Mouse (Mus musculus) midbrain, embryonic 13.5 days (tissue): ENCODE measurements around the gene Fbxl2. TPM values are rescaled to one million over a fixed set of nuclear protein-coding genes. Genes with fewer than 3 reads are reported as not detected.

ENCODE experiments used
- ATAC-seq: fragments of 200-750 bp; cut with Nextera tagmentation; 2 replicates; pipeline ENCODE4 v1.8.0; 2017; ENCODE audit warnings: mild to moderate bottlenecking, moderate TSS enrichment, moderate library complexity
- H3K27ac ChIP-seq: fragments of 300-500 bp; sonication (generic); 2 replicates; pipeline ENCODE4 v1.5.1; 2015; ENCODE audit warnings: inconsistent platforms, mild to moderate bottlenecking, moderate library complexity
- H3K27me3 ChIP-seq: fragments of 300-500 bp; sonication (generic); 2 replicates; pipeline ENCODE4 v1.6.1; 2015; ENCODE audit warnings: mild to moderate bottlenecking, inconsistent platforms
- H3K36me3 ChIP-seq: fragments of 300-500 bp; sonication (generic); 2 replicates; pipeline ENCODE4 v1.6.1; 2015; ENCODE audit warnings: mild to moderate bottlenecking, inconsistent platforms
- H3K4me1 ChIP-seq: fragments of 300-500 bp; sonication (generic); replicated peaks from 2 replicates; pipeline ENCODE4 v1.6.1; 2015; ENCODE audit warnings: inconsistent platforms
- H3K4me2 ChIP-seq: fragments of 300-500 bp; sonication (generic); replicated peaks from 2 replicates; pipeline ENCODE4 v1.6.1; 2015; ENCODE audit warnings: moderate library complexity, mild to moderate bottlenecking, inconsistent platforms
- H3K4me3 ChIP-seq: fragments of 300-500 bp; sonication (generic); replicated peaks from 2 replicates; pipeline ENCODE4 v1.5.1; 2015; ENCODE audit warnings: mild to moderate bottlenecking, inconsistent platforms
- H3K9ac ChIP-seq: fragments of 300-500 bp; sonication (generic); replicated peaks from 2 replicates; pipeline ENCODE4 v1.6.1; 2015; ENCODE audit warnings: mild to moderate bottlenecking, inconsistent platforms
- H3K9me3 ChIP-seq: fragments of 300-500 bp; sonication (generic); 2 replicates; pipeline ENCODE4 v1.6.1; 2016; ENCODE audit warnings: mild to moderate bottlenecking, inconsistent platforms
- WGBS: fragments of 180-500 bp; shearing (Covaris S2); methylation state at CpG from one replicate; pipeline ENCODE4 v1.1.7; 2015; 5-methylcytosine and 5-hydroxymethylcytosine counted together
- polyA plus RNA-seq: library from polyadenylated mRNA; unstranded; fragments of >200 nt; fragmentation: Nextera tagmentation; extraction: Ambion mirVana; gene quantifications from 2 replicates; pipeline ENCODE4 v1.2.1, GENCODE M21; 2015

Gene Fbxl2
- polyA plus RNA-seq, 1 experiment from 2014 or later = 19.9 TPM

DNA sequence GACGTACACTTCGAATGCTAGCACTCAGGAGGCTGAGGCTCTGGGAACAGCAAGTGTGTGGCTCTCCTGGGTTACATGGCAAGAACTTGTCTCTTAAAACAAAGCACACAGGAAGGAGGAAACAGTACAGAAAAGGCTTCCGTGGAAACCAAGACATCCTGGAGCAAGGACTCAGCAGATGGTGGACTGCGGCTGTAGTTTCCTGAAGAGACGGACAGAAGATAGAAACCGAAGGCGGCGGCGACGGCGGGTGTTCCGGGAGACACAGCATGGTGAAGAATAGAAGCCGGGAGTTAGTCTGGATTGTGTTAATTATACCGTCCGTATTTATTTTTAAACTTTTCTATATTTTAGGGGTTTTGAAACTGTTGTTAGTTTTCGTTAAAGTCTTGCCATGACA, 4.8 kb upstream of the Fbxl2 start:
- Histone ChIP-seq H3K4me3 (no peak overlapping the region), H3K36me3 (no peaks in the 10 kb centered on the region), H3K27me3 (peaks cover 9% of the 10 kb centered on the region), H3K9ac (no peak overlapping the region), H3K9me3 (no peaks in the 10 kb centered on the region), H3K4me1 (no peaks in the 10 kb centered on the region), H3K27ac (no peak overlapping the region), H3K4me2 (no peak overlapping the region)
- WGBS = 89% methylated on average over 16 of the region's 16 CpGs
- ATAC-seq = no peak

DNA sequence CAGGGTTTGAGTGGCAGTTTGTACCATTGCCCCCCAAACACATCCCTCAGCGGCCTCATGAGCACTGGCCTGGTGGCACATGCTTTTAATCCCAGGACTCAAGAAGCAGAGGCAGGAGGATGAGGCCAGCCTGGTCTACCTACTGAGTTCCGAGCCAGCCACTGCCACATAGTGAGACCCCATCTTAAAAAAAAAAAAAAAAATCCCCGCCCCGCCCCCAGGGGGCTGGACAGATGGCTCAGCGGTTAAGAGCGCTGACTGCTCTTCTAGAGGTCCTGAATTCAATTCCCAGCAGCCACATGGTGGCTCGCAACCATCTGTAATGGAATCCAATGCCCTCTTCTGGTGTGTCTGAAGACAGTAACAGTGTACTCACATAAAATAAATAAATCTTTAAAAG, 4.1 kb upstream of the Fbxl2 start:
- Histone ChIP-seq H3K4me1 (no peaks in the 10 kb centered on the region), H3K4me2 (no peak overlapping the region), H3K9me3 (no peaks in the 10 kb centered on the region), H3K27ac (no peak overlapping the region), H3K36me3 (no peaks in the 10 kb centered on the region), H3K9ac (no peak overlapping the region), H3K4me3 (no peak overlapping the region), H3K27me3 (peaks cover 4% of the 10 kb centered on the region; the same call in 1 of the 2 replicates)
- no peak for ATAC-seq
- 87% methylated on average over 7 of the region's 7 CpGs for WGBS

DNA sequence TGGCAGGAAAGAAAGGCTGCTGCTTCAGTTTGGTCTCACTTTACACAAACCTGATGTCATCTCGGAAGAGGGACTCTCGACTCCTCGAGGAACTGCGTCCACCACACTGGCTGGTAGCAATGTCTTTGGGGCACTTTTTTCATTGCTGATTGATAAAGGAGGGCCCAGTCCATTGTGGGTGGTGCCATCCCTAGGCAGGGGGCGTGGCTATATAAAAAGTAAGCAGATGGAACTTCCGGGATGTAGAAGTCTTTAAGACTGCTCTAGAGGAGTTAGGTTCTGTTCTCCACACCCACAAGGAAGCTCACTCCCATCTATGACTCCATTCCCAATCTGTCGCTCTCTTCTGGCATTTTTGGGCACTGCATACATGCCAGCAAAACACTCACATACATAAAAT, 685 bp upstream of the Fbxl2 start:
- Histone ChIP-seq H3K36me3 (no peaks in the 10 kb centered on the region), H3K4me2 (no peak overlapping the region), H3K9ac (no peak overlapping the region), H3K27me3 (no peaks in the 10 kb centered on the region), H3K27ac (no peak overlapping the region), H3K4me1 (0 out of 2 replicates have a peak, but pooled peaks cover 2% of the 10 kb centered on the region), H3K9me3 (no peaks in the 10 kb centered on the region), H3K4me3 (no peak overlapping the region)
- no peak for ATAC-seq
- 94% methylated on average over 7 of the region's 7 CpGs for WGBS

DNA sequence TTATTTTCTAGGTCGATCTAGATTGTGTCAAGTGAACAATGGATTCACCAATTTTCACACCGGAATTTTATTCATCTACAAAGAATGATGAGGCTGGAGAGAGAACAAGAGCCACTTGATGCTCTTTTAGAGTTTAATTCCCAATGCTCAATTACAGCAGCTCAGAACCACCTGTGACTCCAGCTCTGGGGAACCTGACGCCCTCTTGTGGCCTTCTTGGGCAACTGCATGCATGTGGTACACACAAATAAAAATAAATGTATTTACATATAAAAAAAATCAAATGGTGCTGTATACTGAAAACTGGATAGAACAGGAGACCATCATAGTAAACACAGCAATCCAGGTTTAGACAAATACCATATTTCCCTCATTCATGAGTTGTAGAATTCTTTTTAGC, 1.5 kb downstream of the Fbxl2 start:
- H3K36me3 ChIP-seq = no peaks in the 10 kb centered on the region
- 60% methylated on average over 3 of the region's 3 CpGs for WGBS

DNA sequence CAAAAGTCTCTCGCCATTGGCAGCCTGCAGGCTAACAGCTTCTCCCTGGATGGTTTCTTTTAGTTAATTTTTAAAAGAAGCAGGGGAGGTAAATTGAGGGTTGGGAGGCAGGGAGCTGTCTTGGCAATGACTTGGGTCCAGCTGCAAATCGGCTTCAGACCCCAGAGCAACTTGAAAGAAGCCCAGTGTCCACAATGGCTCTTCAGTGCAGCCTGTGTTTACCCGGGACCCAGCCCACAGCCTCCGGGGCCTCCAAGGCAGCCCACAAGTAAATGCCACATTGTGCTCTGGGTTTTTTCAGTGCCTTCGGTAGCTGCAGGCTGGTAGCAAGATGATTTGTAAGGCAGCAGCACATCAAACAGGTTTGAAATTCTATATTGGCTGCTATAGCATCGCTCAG, 3.5 kb downstream of the Fbxl2 start:
- WGBS = 51% methylated on average over 6 of the region's 6 CpGs
- 0 out of 2 replicates have a peak, but pooled peaks cover 2% of the 10 kb centered on the region for H3K4me1 ChIP-seq
- no peaks in the 10 kb centered on the region for H3K9me3 ChIP-seq
- H3K36me3 ChIP-seq = no peaks in the 10 kb centered on the region
- H3K4me2 ChIP-seq = no peak overlapping the region
- no peaks in the 10 kb centered on the region for H3K27me3 ChIP-seq
- no peak overlapping the region for H3K9ac ChIP-seq
- H3K27ac ChIP-seq = no peak overlapping the region
- ATAC-seq = no peak
- no peak overlapping the region for H3K4me3 ChIP-seq

More for the DNA sequence above, 1.5 kb downstream of the Fbxl2 start:
- H3K4me3 ChIP-seq = no peak overlapping the region
- H3K4me2 ChIP-seq = no peak overlapping the region
- ATAC-seq = no peak
- H3K27ac ChIP-seq = no peak overlapping the region
- 0 out of 2 replicates have a peak, but pooled peaks cover 2% of the 10 kb centered on the region for H3K4me1 ChIP-seq
- no peak overlapping the region for H3K9ac ChIP-seq
- no peaks in the 10 kb centered on the region for H3K27me3 ChIP-seq
- no peaks in the 10 kb centered on the region for H3K9me3 ChIP-seq

DNA sequence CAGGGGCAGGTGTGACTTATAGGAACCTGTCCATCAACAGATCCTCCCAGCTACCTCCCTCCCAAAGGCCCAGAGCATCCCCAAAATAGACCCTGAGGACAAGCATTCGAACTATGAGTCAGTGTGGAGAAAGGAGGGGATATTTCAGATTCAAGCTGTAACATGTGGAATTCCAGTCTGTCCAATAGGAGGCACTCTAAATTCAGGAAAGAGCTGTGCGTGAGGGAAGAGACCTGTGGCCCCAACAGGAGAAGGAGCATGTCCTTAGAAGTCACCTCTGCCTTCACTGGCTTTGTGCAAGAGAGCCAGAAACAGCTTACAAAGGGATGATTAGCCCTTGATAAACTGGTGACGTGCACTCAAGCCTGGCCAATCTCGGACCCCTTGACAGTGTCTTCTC, 5.0 kb downstream of the Fbxl2 start:
- Histone ChIP-seq H3K36me3 (no peaks in the 10 kb centered on the region), H3K9ac (no peak overlapping the region), H3K27me3 (no peaks in the 10 kb centered on the region), H3K4me1 (0 out of 2 replicates have a peak, but pooled peaks cover 2% of the 10 kb centered on the region), H3K4me3 (no peak overlapping the region), H3K4me2 (no peak overlapping the region), H3K27ac (no peak overlapping the region), H3K9me3 (no peaks in the 10 kb centered on the region)
- ATAC-seq = no peak
- 70% methylated on average over 4 of the region's 4 CpGs for WGBS

DNA sequence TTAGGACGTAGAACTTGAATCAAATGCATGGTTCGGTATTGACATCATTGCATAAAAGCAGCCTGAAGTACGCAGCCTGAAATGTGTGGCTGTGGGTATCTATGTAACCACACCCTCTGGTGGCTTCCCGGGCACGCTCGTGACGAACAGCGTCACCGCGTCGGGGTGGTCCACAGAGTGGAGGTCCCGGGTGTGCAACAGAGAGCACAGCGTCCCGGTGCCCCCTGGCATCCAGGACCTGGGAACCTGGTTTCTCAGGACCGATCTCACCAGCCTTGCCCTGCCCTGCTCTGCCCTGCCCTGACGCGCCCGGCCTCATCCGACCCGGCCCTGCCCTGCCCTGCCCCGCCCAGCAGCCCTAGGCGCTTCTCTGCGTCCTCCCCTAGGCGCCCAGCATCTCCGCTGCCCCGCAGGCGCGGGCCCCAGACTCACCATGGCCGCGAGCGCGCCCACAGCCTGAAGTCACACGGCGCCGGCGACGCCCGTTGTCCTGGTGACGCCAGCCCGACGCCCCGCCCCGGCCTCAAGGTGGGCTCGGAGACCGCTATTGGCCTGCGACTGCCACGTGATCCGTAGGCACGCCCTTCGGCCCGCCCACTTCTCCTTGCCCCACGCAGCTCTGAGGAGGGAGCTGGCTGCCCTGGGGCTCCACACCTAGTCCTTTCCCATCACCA, 19.6 kb downstream of the Fbxl2 start:
- ATAC-seq = peak; percentile 98
- WGBS = under 1% methylated on average over 52 of the region's 52 CpGs
- H3K36me3 ChIP-seq = no peaks in the 10 kb centered on the region

DNA sequence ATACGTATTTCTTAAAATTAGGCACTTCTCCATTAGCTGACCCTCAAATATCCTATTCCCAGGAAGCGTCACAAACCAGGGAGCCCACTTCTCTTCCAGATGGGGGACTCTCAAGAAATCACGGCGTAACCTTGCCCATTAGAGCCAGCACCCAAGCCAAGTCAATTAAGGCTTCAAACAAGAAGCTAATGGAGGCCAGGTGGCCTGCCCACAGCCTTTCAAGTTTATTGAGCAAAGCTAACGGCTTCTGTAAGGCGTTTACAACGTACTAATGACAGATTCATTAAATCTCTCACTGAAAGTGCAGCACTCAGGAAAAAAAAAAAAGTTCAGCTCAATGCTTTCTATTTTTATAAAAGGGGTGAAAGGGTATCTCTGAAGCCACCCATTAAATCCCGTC, 20.1 kb downstream of the Fbxl2 start:
- H3K4me1 ChIP-seq = peaks cover 13% of the 10 kb centered on the region
- no peaks in the 10 kb centered on the region for H3K36me3 ChIP-seq
- H3K4me3 ChIP-seq = peak overlapping the region; percentile 66
- no peaks in the 10 kb centered on the region for H3K9me3 ChIP-seq
- no peaks in the 10 kb centered on the region for H3K27me3 ChIP-seq
- no peak overlapping the region for H3K27ac ChIP-seq
- ATAC-seq = no peak
- H3K9ac ChIP-seq = peak overlapping the region; percentile 77
- H3K4me2 ChIP-seq = peak overlapping the region; percentile 67
- 25% methylated on average over 8 of the region's 8 CpGs for WGBS

More for the DNA sequence above, 19.6 kb downstream of the Fbxl2 start:
- Histone ChIP-seq H3K4me1 (peaks cover 13% of the 10 kb centered on the region), H3K9me3 (no peaks in the 10 kb centered on the region), H3K4me3 (peak overlapping the region; percentile 66), H3K9ac (peak overlapping the region; percentile 77), H3K27me3 (no peaks in the 10 kb centered on the region), H3K4me2 (peak overlapping the region; percentile 67), H3K27ac (peak overlapping the region; percentile 68)

DNA sequence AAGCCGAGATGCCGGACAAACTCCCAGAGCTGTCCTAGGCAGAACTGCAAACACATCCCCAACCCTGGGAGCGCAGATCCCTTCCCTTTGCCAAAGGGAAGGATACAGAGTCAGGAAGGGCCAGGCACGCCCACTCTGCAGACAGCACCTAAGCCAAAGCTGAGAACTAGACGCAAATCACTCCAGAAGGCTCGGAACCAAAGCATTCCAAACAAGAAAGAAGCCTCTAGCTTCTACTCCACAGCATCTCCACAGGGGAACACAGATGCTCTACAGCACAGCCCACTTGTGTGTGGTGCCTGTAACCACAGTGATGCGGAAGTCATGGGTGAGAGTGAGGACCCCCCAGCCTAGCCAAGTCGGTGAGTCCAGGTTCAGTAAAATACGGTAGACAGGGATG, 20.8 kb downstream of the Fbxl2 start:
- peak overlapping the region; percentile 67 for H3K4me2 ChIP-seq
- H3K27ac ChIP-seq = no peak overlapping the region
- WGBS = 59% methylated on average over 9 of the region's 9 CpGs
- no peaks in the 10 kb centered on the region for H3K27me3 ChIP-seq
- no peak for ATAC-seq
- H3K9me3 ChIP-seq = no peaks in the 10 kb centered on the region
- peak overlapping the region; percentile 77; the same call in 1 of the 2 replicates for H3K9ac ChIP-seq
- H3K4me3 ChIP-seq = peak overlapping the region; percentile 66
- peaks cover 13% of the 10 kb centered on the region for H3K4me1 ChIP-seq
- no peaks in the 10 kb centered on the region for H3K36me3 ChIP-seq

DNA sequence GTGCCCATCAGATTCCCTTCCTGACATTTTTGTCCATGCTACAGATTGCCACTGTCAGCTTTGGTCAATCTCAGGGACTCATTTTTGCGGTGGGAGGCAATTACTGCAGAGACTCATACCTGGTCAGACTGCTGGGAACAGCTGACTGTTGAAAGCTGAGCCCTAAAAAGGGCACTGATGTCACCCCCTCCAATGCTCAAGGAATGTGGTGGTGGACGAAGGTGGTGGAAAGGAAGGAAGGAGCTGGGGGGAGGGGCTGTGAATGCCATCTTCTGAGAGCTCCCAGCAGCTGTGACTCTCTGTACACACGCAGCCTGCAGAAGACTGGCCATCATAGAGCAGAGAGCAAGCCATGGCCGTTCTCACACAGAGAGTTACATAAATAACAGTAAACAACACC, 23.9 kb downstream of the Fbxl2 start:
- ATAC-seq = no peak
- Histone ChIP-seq H3K4me3 (no peak overlapping the region), H3K36me3 (no peaks in the 10 kb centered on the region), H3K27ac (no peak overlapping the region), H3K27me3 (no peaks in the 10 kb centered on the region), H3K9ac (no peak overlapping the region), H3K9me3 (no peaks in the 10 kb centered on the region), H3K4me1 (peaks cover 13% of the 10 kb centered on the region), H3K4me2 (no peak overlapping the region)
- WGBS = 74% methylated on average over 4 of the region's 4 CpGs

DNA sequence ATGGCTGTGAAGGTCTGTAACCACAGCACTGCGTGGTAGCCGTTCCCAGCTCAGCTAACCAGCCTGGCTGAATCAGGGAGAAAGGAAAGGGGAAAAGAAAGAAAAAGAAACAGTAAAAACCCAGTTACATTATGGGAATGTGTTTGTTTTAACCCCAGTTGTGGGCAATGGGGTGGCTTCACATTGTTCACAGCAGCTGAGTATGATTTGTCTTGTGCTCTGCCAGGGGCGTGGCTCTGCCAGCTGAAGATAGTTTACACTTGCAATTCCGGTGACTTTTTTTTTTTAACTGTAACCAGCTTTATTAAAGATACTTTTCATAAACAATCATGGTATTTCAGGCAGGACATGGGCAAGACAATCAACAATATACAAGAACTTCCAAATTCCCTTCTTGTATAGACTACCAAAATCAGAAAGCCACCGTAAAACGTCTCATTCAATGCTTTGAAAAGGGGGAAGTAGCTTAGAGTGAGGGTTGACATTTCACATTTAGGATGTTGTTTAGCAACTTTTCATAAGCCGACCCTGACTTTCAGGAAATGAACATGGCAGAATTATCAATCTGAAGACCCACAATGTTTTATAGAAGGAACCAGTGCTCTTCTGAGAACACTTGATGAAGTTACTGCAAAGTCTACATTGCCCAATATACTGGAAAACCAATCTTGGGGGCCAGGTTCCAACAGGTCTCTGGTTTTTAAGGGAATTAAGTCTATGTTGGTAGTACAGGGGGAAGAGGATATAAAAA, 26.8 kb downstream of the Fbxl2 start:
- ATAC-seq = no peak
- Histone ChIP-seq H3K4me2 (no peak overlapping the region), H3K27ac (no peak overlapping the region), H3K36me3 (no peaks in the 10 kb centered on the region), H3K4me3 (no peak overlapping the region), H3K9ac (no peak overlapping the region), H3K4me1 (no peaks in the 10 kb centered on the region), H3K27me3 (no peaks in the 10 kb centered on the region), H3K9me3 (no peaks in the 10 kb centered on the region)
- 91% methylated on average over 7 of the region's 7 CpGs for WGBS

DNA sequence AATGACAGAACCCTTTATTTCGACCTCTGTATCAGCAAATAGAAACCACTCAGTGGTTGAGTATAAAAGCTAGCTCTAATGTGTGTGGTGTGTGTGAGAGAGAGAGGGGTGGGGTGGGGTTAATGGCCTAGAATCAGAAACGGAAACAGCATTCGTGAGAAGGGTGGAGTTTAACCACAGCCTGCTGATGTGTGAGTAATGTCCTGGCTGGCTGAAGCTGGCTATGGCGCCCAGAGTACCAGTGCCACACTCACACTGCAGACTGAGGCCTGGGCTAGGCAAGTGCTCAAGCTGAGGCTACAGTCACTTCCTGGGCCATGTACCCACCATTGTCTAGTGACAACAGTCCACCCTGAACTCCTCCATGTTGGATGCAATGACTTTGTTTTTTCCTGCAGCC, 29.6 kb downstream of the Fbxl2 start:
- Histone ChIP-seq H3K4me1 (no peaks in the 10 kb centered on the region), H3K9me3 (no peaks in the 10 kb centered on the region), H3K9ac (no peak overlapping the region), H3K4me3 (no peak overlapping the region), H3K4me2 (no peak overlapping the region), H3K27ac (no peak overlapping the region), H3K27me3 (no peaks in the 10 kb centered on the region), H3K36me3 (peaks cover 13% of the 10 kb centered on the region; the same call in 1 of the 2 replicates)
- no peak for ATAC-seq
- WGBS = 89% methylated on average over 4 of the region's 4 CpGs
